Mouse (Mus musculus): ENCODE measurements around the gene Sh2b1. TPM values are rescaled to one million over a fixed set of nuclear protein-coding genes. Genes with fewer than 3 reads are reported as not detected.

Sh2b1 gene
- polyA plus RNA-seq, 1 experiment from 2014 or later, result 20.0 TPM

DNA sequence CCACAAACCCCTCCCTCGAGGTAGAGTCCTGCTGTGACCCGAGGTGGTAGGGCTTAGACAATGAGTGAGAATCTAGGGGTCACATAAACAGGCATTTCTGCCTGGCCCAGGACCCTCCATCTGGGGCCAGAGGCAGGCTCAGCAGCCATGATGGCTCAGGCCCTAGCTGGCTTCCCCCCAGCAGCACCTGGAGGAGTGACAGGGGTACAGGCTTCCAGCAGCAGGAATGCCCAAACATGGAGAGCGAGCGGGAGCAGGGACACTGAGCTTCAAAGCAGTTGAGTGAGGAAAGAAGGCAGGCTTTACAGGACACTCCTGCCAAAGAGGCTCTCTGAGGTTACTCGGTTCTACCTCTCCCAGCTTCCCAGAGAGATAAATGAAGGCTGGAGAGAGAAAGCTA is 10.4 kb downstream of the Sh2b1 start:
- 32% methylated on average over 5 of the region's 5 CpGs for WGBS
- Histone ChIP-seq H3K27ac (replicated peaks) (peak overlapping the region; percentile 35; the same call in 1 of the 2 replicates), H3K27me3 (ENCODE audit: control insufficient read depth, insufficient read depth, low read length) (no peaks in the 10 kb centered on the region), H3K4me3 (ENCODE audit: low read depth, low read length) (no peak overlapping the region), H3K4me1 (replicated peaks; ENCODE audit: control insufficient read depth, insufficient read depth) (peaks cover 10% of the 10 kb centered on the region; the same call in 1 of the 2 replicates), H3K4me2 (replicated peaks; ENCODE audit: low read depth) (no peak overlapping the region), H3K36me3 (ENCODE audit: control insufficient read depth, insufficient read depth, low read length) (peaks cover 21% of the 10 kb centered on the region), H3K9me3 (ENCODE audit: control insufficient read depth, low read length) (no peaks in the 10 kb centered on the region), H3K9ac (ENCODE audit: low read length) (no peak overlapping the region)
- ATAC-seq (ENCODE audit: low FRiP score, low TSS enrichment) (peak; percentile 14; the same call in 1 of the 2 replicates), DNase-seq (ENCODE audit: low spot score) (no peak)
- TF ChIP-seq EP300 (optimal IDR thresholded peaks at IDR 0.05) (no peak), CTCF (IDR thresholded peaks at IDR 0.05; ENCODE audit: low read depth) (no peak)

DNA sequence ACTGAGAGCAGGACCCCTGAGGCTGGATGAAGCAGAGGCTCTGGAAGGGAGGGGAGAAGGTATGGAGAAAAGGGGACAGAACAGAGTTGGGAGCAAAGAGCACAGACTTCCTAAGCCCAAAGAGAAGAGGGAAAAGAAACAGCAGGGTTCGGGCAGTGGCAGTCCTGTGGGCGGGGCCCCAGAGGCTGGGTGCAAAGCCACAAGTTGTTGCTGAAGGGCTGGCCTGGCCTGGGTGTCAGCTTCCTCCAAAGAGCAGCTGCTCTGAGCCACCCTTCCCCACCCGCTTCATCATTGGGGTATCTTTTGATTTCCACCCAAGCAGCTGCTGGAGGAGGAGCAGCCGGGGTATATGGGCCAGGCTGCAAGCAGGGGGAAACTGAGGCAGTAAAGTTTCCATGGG is 11.1 kb downstream of the Sh2b1 start:
- Histone ChIP-seq H3K27me3 (ENCODE audit: control insufficient read depth, insufficient read depth, low read length) (no peaks in the 10 kb centered on the region), H3K4me3 (ENCODE audit: low read depth, low read length) (no peak overlapping the region), H3K4me2 (replicated peaks; ENCODE audit: low read depth) (no peak overlapping the region), H3K9ac (ENCODE audit: low read length) (no peak overlapping the region), H3K4me1 (replicated peaks; ENCODE audit: control insufficient read depth, insufficient read depth) (peaks cover 10% of the 10 kb centered on the region; the same call in 1 of the 2 replicates), H3K9me3 (ENCODE audit: control insufficient read depth, low read length) (no peaks in the 10 kb centered on the region), H3K36me3 (ENCODE audit: control insufficient read depth, insufficient read depth, low read length) (peaks cover 14% of the 10 kb centered on the region), H3K27ac (replicated peaks) (no peak overlapping the region)
- WGBS, result 55% methylated on average over 4 of the region's 4 CpGs
- TF ChIP-seq CTCF (IDR thresholded peaks at IDR 0.05; ENCODE audit: low read depth) (no peak), EP300 (optimal IDR thresholded peaks at IDR 0.05) (no peak)
- no peak; the same call in 1 of the 2 replicates for ATAC-seq (ENCODE audit: low FRiP score, low TSS enrichment)
- no peak for DNase-seq (ENCODE audit: low spot score)

DNA sequence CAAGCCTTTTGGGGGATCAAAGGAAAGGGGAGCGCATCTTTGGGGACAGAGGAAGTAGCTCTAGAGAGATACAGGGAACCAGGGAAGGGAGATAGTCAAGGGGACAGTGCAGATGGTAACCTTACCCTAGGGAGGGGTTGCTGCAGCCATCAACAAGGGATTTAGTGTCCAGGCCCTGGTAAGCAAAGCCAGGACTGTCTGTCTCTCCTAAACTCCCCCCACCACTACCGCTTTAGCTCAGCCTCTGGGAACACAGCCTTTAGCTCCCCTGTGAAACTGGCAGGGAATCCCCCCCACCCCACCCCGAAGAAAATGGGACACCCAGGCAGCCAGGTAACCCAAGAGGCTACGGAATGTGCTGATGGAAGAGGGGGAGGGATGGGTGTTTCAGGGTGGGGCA is 11.7 kb downstream of the Sh2b1 start:
- ATAC-seq (ENCODE audit: low FRiP score, low TSS enrichment), result no peak
- H3K36me3 ChIP-seq (ENCODE audit: control insufficient read depth, insufficient read depth, low read length), result peaks cover 12% of the 10 kb centered on the region
- no peak overlapping the region for H3K9ac ChIP-seq (ENCODE audit: low read length)
- no peak overlapping the region for H3K4me3 ChIP-seq (ENCODE audit: low read depth, low read length)
- no peak overlapping the region for H3K4me2 ChIP-seq (replicated peaks; ENCODE audit: low read depth)
- H3K4me1 ChIP-seq (replicated peaks; ENCODE audit: control insufficient read depth, insufficient read depth), result peaks cover 10% of the 10 kb centered on the region; the same call in 1 of the 2 replicates
- no peak for TF ChIP-seq EP300 (optimal IDR thresholded peaks at IDR 0.05)
- no peak for TF ChIP-seq CTCF (IDR thresholded peaks at IDR 0.05; ENCODE audit: low read depth)
- no peaks in the 10 kb centered on the region for H3K9me3 ChIP-seq (ENCODE audit: control insufficient read depth, low read length)
- 64% methylated on average over 4 of the region's 4 CpGs for WGBS
- H3K27me3 ChIP-seq (ENCODE audit: control insufficient read depth, insufficient read depth, low read length), result no peaks in the 10 kb centered on the region
- no peak for DNase-seq (ENCODE audit: low spot score)
- no peak overlapping the region for H3K27ac ChIP-seq (replicated peaks)

DNA sequence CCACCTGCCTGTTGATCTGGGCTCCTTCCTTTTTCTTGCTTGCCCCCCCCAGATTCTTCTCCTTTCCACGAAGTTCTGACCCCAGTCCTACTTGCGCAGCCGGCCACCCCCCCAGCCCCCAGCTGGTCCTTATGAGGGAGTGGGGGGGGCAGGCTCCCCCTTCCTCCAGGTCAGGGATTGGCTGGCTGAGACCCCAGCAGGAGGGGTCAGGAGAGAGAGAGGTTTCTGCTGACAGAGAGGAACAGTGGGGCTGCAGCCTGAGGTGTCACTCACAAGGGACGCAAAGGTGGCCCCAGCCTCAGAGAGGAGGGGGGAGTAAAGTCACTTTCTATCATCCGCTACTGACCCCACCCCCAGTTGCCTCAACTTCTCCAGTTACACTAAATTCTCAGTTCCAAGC is 12.2 kb downstream of the Sh2b1 start, which contains the start of gene Atp2a1:
Gene Atp2a1 (minus strand): TSS at position 105 of the 400 bp plus-strand sequence.
- Histone ChIP-seq H3K9me3 (ENCODE audit: control insufficient read depth, low read length) (no peaks in the 10 kb centered on the region), H3K4me3 (ENCODE audit: low read depth, low read length) (no peak within 1 kb of the TSS), H3K4me2 (replicated peaks; ENCODE audit: low read depth) (no peak within 1 kb of the TSS), H3K4me1 (replicated peaks; ENCODE audit: control insufficient read depth, insufficient read depth) (peaks cover 10% of the 10 kb centered on the region; the same call in 1 of the 2 replicates), H3K27me3 (ENCODE audit: control insufficient read depth, insufficient read depth, low read length) (no peaks in the 10 kb centered on the region), H3K9ac (ENCODE audit: low read length) (no peak within 1 kb of the TSS), H3K27ac (replicated peaks) (no peak within 1 kb of the TSS), H3K36me3 (ENCODE audit: control insufficient read depth, insufficient read depth, low read length) (peaks cover 12% of the 10 kb centered on the region)
- no peak for ATAC-seq (ENCODE audit: low FRiP score, low TSS enrichment)
- 50% methylated on average over 5 of the region's 5 CpGs for WGBS
- no peak for TF ChIP-seq CTCF (IDR thresholded peaks at IDR 0.05; ENCODE audit: low read depth)
- no peak for TF ChIP-seq EP300 (optimal IDR thresholded peaks at IDR 0.05)
- DNase-seq (ENCODE audit: low spot score), result no peak

DNA sequence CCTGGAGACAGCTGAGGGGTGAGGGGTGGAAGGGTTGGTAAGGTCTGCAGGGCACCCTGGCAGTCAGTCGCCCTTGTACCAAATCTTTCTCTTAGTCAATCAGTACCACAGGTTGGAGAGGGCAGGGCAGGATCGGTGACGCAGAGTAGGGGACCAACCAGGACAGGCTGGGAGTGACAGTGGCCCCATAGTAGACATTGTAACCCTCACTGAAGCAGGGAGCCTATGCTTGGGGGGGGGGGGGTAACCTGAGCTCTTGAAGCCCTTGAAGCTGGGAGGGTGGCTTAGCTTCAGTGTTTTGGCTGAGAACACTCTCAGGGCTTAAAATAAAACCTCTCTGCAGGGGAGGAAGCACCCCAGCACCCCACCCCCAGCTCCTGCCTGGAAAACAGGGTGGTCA is 13.6 kb downstream of the Sh2b1 start:
- Histone ChIP-seq H3K4me2 (replicated peaks; ENCODE audit: low read depth) (no peak overlapping the region), H3K4me3 (ENCODE audit: low read depth, low read length) (no peak overlapping the region), H3K36me3 (ENCODE audit: control insufficient read depth, insufficient read depth, low read length) (no peaks in the 10 kb centered on the region), H3K27ac (replicated peaks) (no peak overlapping the region), H3K27me3 (ENCODE audit: control insufficient read depth, insufficient read depth, low read length) (no peaks in the 10 kb centered on the region), H3K4me1 (replicated peaks; ENCODE audit: control insufficient read depth, insufficient read depth) (peaks cover 10% of the 10 kb centered on the region; the same call in 1 of the 2 replicates), H3K9ac (ENCODE audit: low read length) (no peak overlapping the region), H3K9me3 (ENCODE audit: control insufficient read depth, low read length) (no peaks in the 10 kb centered on the region)
- WGBS, result 66% methylated on average over 3 of the region's 3 CpGs
- DNase-seq (ENCODE audit: low spot score), result no peak
- TF ChIP-seq CTCF (IDR thresholded peaks at IDR 0.05; ENCODE audit: low read depth) (no peak), EP300 (optimal IDR thresholded peaks at IDR 0.05) (no peak)
- ATAC-seq (ENCODE audit: low FRiP score, low TSS enrichment), result no peak

DNA sequence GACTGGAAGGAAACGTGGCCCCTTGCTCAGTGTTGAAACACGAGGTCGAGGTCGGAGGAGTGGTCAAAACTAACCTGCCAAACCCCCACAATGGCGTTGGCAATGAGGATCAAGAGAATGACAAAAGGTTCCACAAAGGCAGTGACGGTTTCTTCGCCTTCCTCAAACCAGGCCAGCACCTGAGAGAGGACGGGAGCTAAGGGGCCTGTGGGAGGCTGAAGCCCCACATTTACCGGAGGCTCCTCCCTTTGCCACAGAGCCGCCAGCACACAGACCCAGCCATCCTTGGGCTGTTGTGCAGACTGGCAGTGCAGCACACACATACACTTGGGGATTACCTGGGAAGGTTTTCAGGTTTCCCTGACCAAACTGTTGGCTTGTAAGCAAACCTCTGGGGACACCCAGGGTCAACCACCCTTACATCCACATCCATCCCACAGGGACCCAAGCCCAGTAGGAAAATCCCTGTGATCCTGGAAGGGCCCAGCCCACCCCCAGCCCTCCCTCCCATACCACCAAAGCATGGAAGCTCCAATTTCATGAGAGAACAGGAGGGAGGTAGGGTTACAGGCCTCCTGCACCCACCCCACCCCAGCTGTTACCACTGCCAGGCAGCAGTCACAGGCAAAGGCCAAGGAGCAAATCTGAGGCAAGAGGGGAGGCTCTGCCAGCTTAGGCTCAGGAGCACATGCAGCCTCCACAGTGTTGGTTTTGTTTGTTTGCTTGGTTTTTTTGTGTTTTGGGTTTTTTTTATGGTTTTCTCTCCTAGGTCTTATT is 14.4 kb downstream of the Sh2b1 start:
- H3K9ac ChIP-seq (ENCODE audit: low read length), result no peak overlapping the region
- no peak overlapping the region for H3K4me2 ChIP-seq (replicated peaks; ENCODE audit: low read depth)
- ATAC-seq (ENCODE audit: low FRiP score, low TSS enrichment) (no peak), DNase-seq (ENCODE audit: low spot score) (no peak)
- no peaks in the 10 kb centered on the region for H3K9me3 ChIP-seq (ENCODE audit: control insufficient read depth, low read length)
- no peak overlapping the region for H3K4me3 ChIP-seq (ENCODE audit: low read depth, low read length)
- no peak for TF ChIP-seq CTCF (IDR thresholded peaks at IDR 0.05; ENCODE audit: low read depth)
- TF ChIP-seq EP300 (optimal IDR thresholded peaks at IDR 0.05), result no peak
- H3K36me3 ChIP-seq (ENCODE audit: control insufficient read depth, insufficient read depth, low read length), result no peaks in the 10 kb centered on the region
- no peaks in the 10 kb centered on the region for H3K27me3 ChIP-seq (ENCODE audit: control insufficient read depth, insufficient read depth, low read length)
- peaks cover 10% of the 10 kb centered on the region; the same call in 1 of the 2 replicates for H3K4me1 ChIP-seq (replicated peaks; ENCODE audit: control insufficient read depth, insufficient read depth)
- 45% methylated on average over 10 of the region's 10 CpGs for WGBS
- H3K27ac ChIP-seq (replicated peaks), result no peak overlapping the region
